Mouse (Mus musculus) cortical plate, adult 2 months (tissue): ENCODE data around the gene Styx. TPM values are rescaled to one million over a fixed set of nuclear protein-coding genes. Genes with fewer than 3 reads are reported as not detected.

Experiments
- H3K27ac ChIP-seq: fragments of 200-500 bp; 2 replicates; pipeline ENCODE4 v1.5.1; 2012; ENCODE audit warnings: low read length, control low read depth, inconsistent platforms; ENCODE audit not compliant: insufficient read depth
- H3K4me1 ChIP-seq: fragments of 200-500 bp; 2 replicates; pipeline ENCODE4 v1.6.1; 2011; ENCODE audit warnings: low read length; ENCODE audit not compliant: control insufficient read depth, insufficient read depth
- H3K4me3 ChIP-seq: fragments of 200-500 bp; 2 replicates; pipeline ENCODE4 v1.5.1; 2011; ENCODE audit warnings: mild to moderate bottlenecking, low read length, control low read depth; ENCODE audit not compliant: insufficient read depth
- CTCF ChIP-seq: fragments of 200-500 bp; IDR thresholded peaks from 2 replicates; pipeline ENCODE4 v1.5.1; 2011; ENCODE audit warnings: mild to moderate bottlenecking, control low read depth, low read length; ENCODE audit not compliant: insufficient read depth; ENCODE audit errors: extremely low read depth
- POLR2A ChIP-seq: fragments of 200-500 bp; IDR thresholded peaks from 2 replicates; pipeline ENCODE4 v1.6.1; 2011; ENCODE audit warnings: mild to moderate bottlenecking, low read length, control low read depth; ENCODE audit not compliant: insufficient read depth; ENCODE audit errors: extremely low read depth
- polyA plus RNA-seq: library from polyadenylated mRNA; depleted of rRNA; stranded (reverse); fragments of >200 nt; gene quantifications from 2 replicates; pipeline ENCODE4 v1.2.3, GENCODE M21; 2012

Gene Styx
- polyA plus RNA-seq, 1 experiment, result 13.0 TPM

- Histone ChIP-seq H3K27ac (peak within 1 kb of the TSS; percentile 100), H3K4me3 (peak within 1 kb of the TSS; percentile 82), H3K4me1 (peaks cover 8% of the 10 kb centered on the region)
- peak; percentile 61; the same call in 1 of the 2 replicates for TF ChIP-seq POLR2A
- no peak for TF ChIP-seq CTCF
Observed at GRCm38 (mm10) chr14:45318426-45319236, 32.3 kb upstream of the Styx start, which contains the start of gene Ero1l. Gene Ero1l (minus strand): TSS chr14:45318771.

- Histone ChIP-seq H3K27ac (no peak overlapping the region), H3K4me3 (peak overlapping the region; percentile 82; the same call in 1 of the 2 replicates), H3K4me1 (peaks cover 8% of the 10 kb centered on the region)
- TF ChIP-seq CTCF (no peak), POLR2A (no peak)
Observed at GRCm38 (mm10) chr14:45319237-45319610, 31.7 kb upstream of the Styx start.

- Histone ChIP-seq H3K4me1 (peaks cover 8% of the 10 kb centered on the region), H3K4me3 (no peak overlapping the region), H3K27ac (no peak overlapping the region)
- TF ChIP-seq POLR2A, result no peak
- no peak for TF ChIP-seq CTCF
Observed at GRCm38 (mm10) chr14:45320111-45320510, 30.8 kb upstream of the Styx start.

GRCm38 (mm10) chr14:45321067-45321466 is 29.8 kb upstream of the Styx start:
- TF ChIP-seq POLR2A (no peak), CTCF (no peak)
- H3K27ac ChIP-seq, result no peak overlapping the region
- no peak overlapping the region for H3K4me3 ChIP-seq
- H3K4me1 ChIP-seq, result peaks cover 5% of the 10 kb centered on the region; the same call in 1 of the 2 replicates

- no peak overlapping the region for H3K4me3 ChIP-seq
- TF ChIP-seq POLR2A (no peak), CTCF (no peak)
- H3K4me1 ChIP-seq, result peaks cover 3% of the 10 kb centered on the region; the same call in 1 of the 2 replicates
- 0 out of 2 replicates have a peak overlapping the region, but pooled peaks have one; percentile 16 for H3K27ac ChIP-seq
Observed at GRCm38 (mm10) chr14:45321622-45322021, 29.3 kb upstream of the Styx start.

GRCm38 (mm10) chr14:45322450-45322849 is 28.4 kb upstream of the Styx start:
- Histone ChIP-seq H3K4me1 (no peaks in the 10 kb centered on the region; the same call in 1 of the 2 replicates), H3K27ac (no peak overlapping the region), H3K4me3 (no peak overlapping the region)
- TF ChIP-seq CTCF, result no peak
- no peak for TF ChIP-seq POLR2A

GRCm38 (mm10) chr14:45323320-45323719 is 27.6 kb upstream of the Styx start:
- H3K4me3 ChIP-seq, result no peak overlapping the region
- H3K4me1 ChIP-seq, result no peaks in the 10 kb centered on the region; the same call in 1 of the 2 replicates
- TF ChIP-seq POLR2A (no peak), CTCF (no peak)
- no peak overlapping the region for H3K27ac ChIP-seq

GRCm38 (mm10) chr14:45325471-45325870 is 25.4 kb upstream of the Styx start:
- no peaks in the 10 kb centered on the region for H3K4me1 ChIP-seq
- H3K4me3 ChIP-seq, result no peak overlapping the region
- H3K27ac ChIP-seq, result no peak overlapping the region
- TF ChIP-seq POLR2A (no peak), CTCF (no peak)

GRCm38 (mm10) chr14:45328072-45328713 is 22.7 kb upstream of the Styx start:
- H3K4me3 ChIP-seq, result no peak overlapping the region
- no peaks in the 10 kb centered on the region; the same call in 1 of the 2 replicates for H3K4me1 ChIP-seq
- no peak overlapping the region for H3K27ac ChIP-seq
- TF ChIP-seq CTCF (no peak), POLR2A (no peak)
